Mouse (Mus musculus) heart, embryonic 11.5 days (tissue): ENCODE data around the gene Dnah2. TPM values are rescaled to one million over a fixed set of nuclear protein-coding genes. Genes with fewer than 3 reads are reported as not detected.

Source experiments
- ATAC-seq: fragments of 200-750 bp; cut with Nextera tagmentation; replicated peaks from 2 replicates; pipeline ENCODE4 v1.8.0; 2017; ENCODE audit warnings: moderate library complexity; ENCODE audit not compliant: insufficient number of reproducible peaks, low FRiP score, low TSS enrichment
- H3K27ac ChIP-seq: fragments of 300-500 bp; sonication (generic); 2 replicates; pipeline ENCODE4 v1.5.1; 2014; ENCODE audit warnings: mild to moderate bottlenecking, low read depth, low read length
- H3K27me3 ChIP-seq: fragments of 300-500 bp; sonication (generic); 2 replicates; pipeline ENCODE4 v1.6.1; 2014; ENCODE audit warnings: mild to moderate bottlenecking, low read length, mixed read lengths; ENCODE audit not compliant: control insufficient read depth, insufficient read depth
- H3K36me3 ChIP-seq: fragments of 300-500 bp; sonication (generic); 2 replicates; pipeline ENCODE4 v1.6.1; 2014; ENCODE audit warnings: mild to moderate bottlenecking, low read length, moderate library complexity, mixed read lengths; ENCODE audit not compliant: control insufficient read depth, insufficient read depth
- H3K4me1 ChIP-seq: fragments of 300-500 bp; sonication (generic); 2 replicates; pipeline ENCODE4 v1.6.1; 2014; ENCODE audit warnings: low read length; ENCODE audit not compliant: control insufficient read depth, insufficient read depth
- H3K4me2 ChIP-seq: fragments of 300-500 bp; sonication (generic); 2 replicates; pipeline ENCODE4 v1.6.1; 2014; ENCODE audit warnings: mild to moderate bottlenecking, moderate library complexity
- H3K4me3 ChIP-seq: fragments of 300-500 bp; sonication (generic); 2 replicates; pipeline ENCODE4 v1.5.1; 2014; ENCODE audit warnings: low read depth, low read length
- H3K9ac ChIP-seq: fragments of 300-500 bp; sonication (generic); 2 replicates; pipeline ENCODE4 v1.6.1; 2014; ENCODE audit warnings: mild to moderate bottlenecking, low read depth, low read length, moderate library complexity
- H3K9me3 ChIP-seq: fragments of 300-500 bp; sonication (generic); replicated peaks from 2 replicates; pipeline ENCODE4 v1.6.1; 2016; ENCODE audit warnings: low read length; ENCODE audit not compliant: control insufficient read depth
- WGBS: fragments of 180-500 bp; shearing (Covaris S2); extraction: QIAGEN DNeasy Blood & Tissue Kit; methylation state at CpG from one replicate; pipeline ENCODE4 v1.1.7; 2014; ENCODE audit not compliant: insufficient replicate concordance; 5-methylcytosine and 5-hydroxymethylcytosine counted together
- polyA plus RNA-seq: library from polyadenylated mRNA; unstranded; fragments of >200 nt; fragmentation: Nextera tagmentation; extraction: Ambion mirVana; gene quantifications from 2 replicates; pipeline ENCODE4 v1.2.1, GENCODE M21; 2014

Dnah2 gene
- polyA plus RNA-seq, 1 experiment from 2014 or later = 0.20 TPM

DNA sequence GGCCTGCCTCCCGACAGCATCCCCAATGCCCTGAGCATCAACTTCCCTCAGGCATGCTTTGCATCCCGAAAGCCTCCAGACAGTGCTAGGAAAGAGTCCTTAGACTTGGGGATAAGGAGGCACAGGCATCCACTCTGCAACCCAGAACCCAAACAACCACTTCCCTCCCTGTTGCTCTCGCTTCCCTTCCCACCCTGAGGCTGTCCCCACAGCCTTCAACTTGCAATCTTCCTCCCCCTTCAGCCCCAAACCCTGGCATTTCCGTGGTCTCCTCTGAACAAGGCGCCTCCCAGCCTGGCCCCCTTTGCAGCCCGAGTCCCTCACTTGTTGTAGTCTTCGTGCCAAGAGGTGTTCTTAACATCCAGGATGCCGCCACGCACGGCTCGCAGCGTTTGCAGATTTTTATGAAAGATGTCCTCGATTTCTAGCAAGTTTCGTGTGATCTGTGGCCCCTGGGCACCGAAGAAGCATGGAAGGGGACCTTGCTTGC, 32.7 kb downstream of the Dnah2 start:
- no peak overlapping the region for H3K27ac ChIP-seq
- no peaks in the 10 kb centered on the region for H3K36me3 ChIP-seq
- H3K27me3 ChIP-seq = peaks cover 11% of the 10 kb centered on the region
- no peak overlapping the region for H3K4me3 ChIP-seq
- no peaks in the 10 kb centered on the region for H3K9me3 ChIP-seq
- 57% methylated on average over 15 of the region's 15 CpGs for WGBS
- H3K4me1 ChIP-seq = peaks cover 15% of the 10 kb centered on the region
- no peak for ATAC-seq
- H3K4me2 ChIP-seq = no peak overlapping the region; the same call in 1 of the 2 replicates
- H3K9ac ChIP-seq = no peak overlapping the region

DNA sequence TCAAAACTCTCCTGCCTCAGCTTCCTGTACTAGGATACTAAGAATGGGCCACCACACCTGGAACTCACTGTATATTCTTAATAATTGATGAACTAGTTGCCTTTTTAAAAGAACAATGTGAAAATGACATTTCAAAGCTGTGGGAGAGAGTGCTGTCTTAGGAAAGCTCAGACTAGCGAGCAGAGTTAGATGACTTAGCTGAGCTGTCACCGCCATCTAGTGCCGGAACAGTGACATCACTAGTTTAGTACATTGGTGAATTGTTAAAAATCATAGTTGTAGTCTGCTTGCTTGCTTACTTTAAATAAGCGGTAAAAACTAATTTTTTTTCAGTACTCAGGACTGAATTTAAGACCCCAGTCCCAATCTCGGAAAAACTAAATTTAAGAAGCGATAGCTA, 35.1 kb downstream of the Dnah2 start:
- Histone ChIP-seq H3K4me2 (no peak overlapping the region), H3K4me3 (no peak overlapping the region), H3K9ac (no peak overlapping the region), H3K9me3 (no peaks in the 10 kb centered on the region), H3K27ac (no peak overlapping the region), H3K36me3 (no peaks in the 10 kb centered on the region), H3K4me1 (peaks cover 10% of the 10 kb centered on the region), H3K27me3 (peaks cover 11% of the 10 kb centered on the region)
- ATAC-seq = no peak
- WGBS = 6% methylated on average over 6 of the region's 6 CpGs

DNA sequence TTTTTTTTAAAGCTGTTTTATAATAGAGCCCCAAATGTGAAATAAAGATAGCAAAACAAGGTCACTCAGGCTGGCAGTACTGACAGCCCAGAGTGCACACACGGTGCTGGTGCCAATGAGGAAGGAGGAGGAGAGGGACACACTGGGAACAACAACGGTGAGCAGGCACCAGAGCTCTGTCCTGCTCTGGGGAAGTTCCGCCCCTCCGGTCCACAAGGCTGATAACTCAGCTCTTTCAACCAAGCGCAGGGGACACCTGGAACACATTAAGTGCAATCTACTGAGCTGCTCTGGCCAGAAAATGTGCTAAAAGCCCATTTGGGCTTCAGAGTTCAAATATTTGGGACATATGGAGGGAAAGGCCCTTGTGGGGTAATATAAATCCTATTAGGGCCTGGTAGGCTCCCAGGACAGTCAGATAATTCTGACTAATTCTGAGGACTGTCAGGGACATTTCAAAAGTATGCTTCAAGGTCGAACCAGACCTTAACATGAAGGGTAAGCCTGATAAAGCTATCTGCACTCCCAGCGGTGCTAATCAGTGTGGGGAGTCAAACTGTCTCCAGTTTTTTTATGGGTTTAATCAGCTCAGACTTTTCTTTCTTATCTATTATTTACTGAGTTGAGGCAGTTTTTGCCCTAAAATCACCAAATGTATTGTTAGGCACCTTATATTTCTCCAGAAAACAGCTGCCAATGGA, 38.0 kb downstream of the Dnah2 start:
- H3K4me1 ChIP-seq = peaks cover 10% of the 10 kb centered on the region
- H3K4me2 ChIP-seq = no peak overlapping the region
- no peak overlapping the region for H3K9ac ChIP-seq
- H3K4me3 ChIP-seq = no peak overlapping the region
- H3K27ac ChIP-seq = peak overlapping the region; percentile 50
- WGBS = 5% methylated on average over 7 of the region's 7 CpGs
- no peak for ATAC-seq
- peaks cover 7% of the 10 kb centered on the region for H3K27me3 ChIP-seq
- H3K9me3 ChIP-seq = no peaks in the 10 kb centered on the region
- no peaks in the 10 kb centered on the region for H3K36me3 ChIP-seq

DNA sequence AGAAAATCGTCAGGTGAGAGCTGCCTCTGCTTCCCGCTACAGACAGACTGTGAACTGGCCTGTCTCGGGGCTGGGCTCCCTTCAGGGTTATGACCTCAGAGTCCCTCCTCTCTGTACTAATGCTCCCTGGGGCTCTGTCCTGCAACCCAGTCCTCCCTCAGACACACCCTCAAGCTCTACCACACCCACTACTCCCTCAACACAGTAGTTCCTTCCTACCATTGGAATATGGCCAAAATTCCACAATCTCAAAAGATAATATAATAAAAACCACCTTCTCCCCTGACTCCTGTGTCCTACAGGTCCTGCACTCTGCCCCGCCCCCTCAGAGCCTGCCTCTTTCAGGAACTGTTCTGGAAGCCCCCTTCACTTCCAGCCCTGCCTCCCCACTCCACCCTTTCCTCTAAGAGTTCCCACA, 45.0 kb downstream of the Dnah2 start:
- Histone ChIP-seq H3K4me3 (no peak overlapping the region), H3K27ac (no peak overlapping the region), H3K9me3 (no peaks in the 10 kb centered on the region), H3K27me3 (no peaks in the 10 kb centered on the region), H3K36me3 (no peaks in the 10 kb centered on the region), H3K9ac (no peak overlapping the region), H3K4me2 (no peak overlapping the region), H3K4me1 (peaks cover 14% of the 10 kb centered on the region)
- WGBS = 27% methylated on average over 4 of the region's 4 CpGs
- 0 out of 2 replicates have a peak, but pooled peaks have one; percentile 49 for ATAC-seq

DNA sequence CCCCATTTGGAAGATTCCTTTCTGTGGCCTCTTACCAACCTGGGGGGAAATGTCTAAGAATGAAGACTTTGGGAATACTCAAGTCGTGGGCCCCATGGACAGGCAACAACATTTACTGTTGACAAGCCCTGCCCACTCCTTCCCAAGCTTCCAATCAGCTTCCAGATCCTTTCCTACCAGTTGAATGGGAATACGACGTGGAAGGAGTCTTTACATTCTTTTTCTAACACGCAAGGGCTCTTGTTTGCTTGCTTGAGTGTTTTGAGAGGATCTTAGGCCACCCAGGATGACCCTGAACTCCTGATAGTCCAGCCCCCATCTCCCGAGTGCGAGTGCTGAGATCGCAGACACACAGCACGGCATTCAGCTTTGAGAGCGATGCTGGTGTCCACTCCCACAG, 47.4 kb downstream of the Dnah2 start:
- peaks cover 14% of the 10 kb centered on the region for H3K4me1 ChIP-seq
- 42% methylated on average over 9 of the region's 9 CpGs for WGBS
- H3K27me3 ChIP-seq = no peaks in the 10 kb centered on the region
- H3K36me3 ChIP-seq = no peaks in the 10 kb centered on the region
- ATAC-seq = no peak
- peak overlapping the region; percentile 12; the same call in 1 of the 2 replicates for H3K9ac ChIP-seq
- no peaks in the 10 kb centered on the region for H3K9me3 ChIP-seq
- peak overlapping the region; percentile 40 for H3K4me2 ChIP-seq
- H3K4me3 ChIP-seq = no peak overlapping the region
- H3K27ac ChIP-seq = no peak overlapping the region

DNA sequence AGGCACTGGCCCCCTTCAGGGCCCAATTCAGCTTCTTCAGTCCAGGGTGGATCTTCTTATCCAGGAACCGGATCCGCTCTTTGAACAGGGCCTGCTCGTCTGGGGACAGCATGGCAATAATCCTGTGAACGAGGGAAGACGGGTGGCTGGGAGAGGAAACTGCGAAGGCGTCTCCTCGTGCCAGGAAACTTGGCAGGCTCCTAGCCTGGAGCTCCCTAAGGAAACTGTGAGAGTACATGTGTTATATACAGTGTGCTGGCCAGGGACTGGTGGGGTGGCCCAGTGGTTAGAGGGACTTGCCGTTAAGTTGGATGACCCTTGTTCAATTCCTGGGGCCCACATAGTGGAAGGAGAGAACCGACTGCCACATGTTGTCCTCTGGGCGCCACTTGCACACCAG, 49.8 kb downstream of the Dnah2 start:
- 87% methylated on average over 11 of the region's 11 CpGs for WGBS
- H3K9ac ChIP-seq = no peak overlapping the region

DNA sequence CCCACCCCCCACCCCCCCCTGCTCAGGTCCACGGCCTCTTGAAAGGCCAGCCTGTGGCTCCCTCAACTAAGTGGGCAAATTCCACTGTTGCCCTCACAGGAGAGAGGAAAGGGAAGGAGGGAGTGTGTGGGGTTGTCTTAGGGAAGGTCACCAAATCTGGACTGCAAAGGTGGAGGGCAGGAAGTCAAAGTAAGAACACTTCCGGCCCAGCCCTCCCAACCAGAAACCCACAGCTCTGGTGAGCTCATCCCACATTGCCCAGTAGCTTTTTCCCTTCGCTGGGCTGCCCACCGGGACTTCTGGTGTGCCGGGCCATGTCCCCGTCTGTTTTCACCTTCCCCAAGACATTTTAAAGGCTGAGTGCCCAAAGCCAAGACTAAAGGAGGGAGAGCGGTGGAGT, 57.2 kb downstream of the Dnah2 start:
- H3K27ac ChIP-seq = no peak overlapping the region
- 73% methylated on average over 7 of the region's 7 CpGs for WGBS
- H3K4me2 ChIP-seq = no peak overlapping the region

More for the DNA sequence above, 49.8 kb downstream of the Dnah2 start:
- ATAC-seq = no peak
- Histone ChIP-seq H3K27me3 (no peaks in the 10 kb centered on the region), H3K4me2 (no peak overlapping the region), H3K36me3 (no peaks in the 10 kb centered on the region), H3K4me1 (peaks cover 14% of the 10 kb centered on the region), H3K4me3 (no peak overlapping the region), H3K27ac (no peak overlapping the region), H3K9me3 (no peaks in the 10 kb centered on the region)

DNA sequence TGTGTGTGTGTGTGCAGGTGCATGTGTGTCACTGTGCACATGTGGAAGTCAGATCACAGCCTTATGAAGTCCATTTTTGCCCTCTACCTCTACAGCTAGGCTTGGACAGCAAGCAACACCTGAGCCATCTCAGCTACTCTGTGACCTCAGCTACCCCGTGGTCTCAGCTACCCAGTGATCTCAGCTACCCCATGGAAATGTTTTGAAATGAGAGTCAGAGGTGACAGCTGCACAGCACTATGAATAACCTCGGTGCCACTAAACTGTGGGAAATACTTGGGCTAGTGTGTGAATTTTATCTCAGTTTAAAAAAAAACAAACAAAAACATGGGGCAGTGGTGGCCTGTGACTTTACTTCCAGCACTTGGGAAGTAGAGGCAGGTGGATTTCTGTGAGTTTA, 58.0 kb downstream of the Dnah2 start:
- 53% methylated on average over 2 of the region's 2 CpGs for WGBS
- no peak overlapping the region for H3K27ac ChIP-seq
- no peak overlapping the region for H3K4me2 ChIP-seq
- no peaks in the 10 kb centered on the region for H3K4me1 ChIP-seq
- no peak overlapping the region for H3K9ac ChIP-seq
- no peak overlapping the region for H3K4me3 ChIP-seq
- no peak for ATAC-seq
- H3K36me3 ChIP-seq = no peaks in the 10 kb centered on the region
- no peaks in the 10 kb centered on the region for H3K9me3 ChIP-seq
- no peaks in the 10 kb centered on the region for H3K27me3 ChIP-seq

More for the DNA sequence above, 57.2 kb downstream of the Dnah2 start:
- Histone ChIP-seq H3K9me3 (no peaks in the 10 kb centered on the region), H3K4me3 (no peak overlapping the region), H3K9ac (no peak overlapping the region), H3K36me3 (no peaks in the 10 kb centered on the region), H3K27me3 (no peaks in the 10 kb centered on the region), H3K4me1 (no peaks in the 10 kb centered on the region)
- ATAC-seq = no peak

DNA sequence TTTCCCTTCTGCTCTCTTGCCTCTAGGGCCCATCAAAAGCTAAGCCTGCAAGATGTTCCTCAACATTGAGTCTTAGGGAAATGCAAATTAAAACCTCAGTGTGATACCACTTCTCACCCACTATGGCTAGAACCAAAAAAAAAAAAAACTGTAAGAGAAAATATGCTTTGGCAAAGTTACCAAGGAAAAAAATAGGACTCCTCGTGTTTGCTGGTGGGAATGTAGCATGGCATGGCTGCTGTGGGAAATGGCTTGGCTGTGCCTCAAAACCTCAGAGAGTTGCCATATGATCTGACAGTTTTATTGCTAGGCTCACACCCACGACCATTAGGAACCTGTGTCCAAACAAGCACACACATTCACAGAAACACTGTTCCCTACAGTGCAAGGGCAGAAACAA, 61.4 kb downstream of the Dnah2 start:
- Histone ChIP-seq H3K4me3 (no peak overlapping the region), H3K4me1 (no peaks in the 10 kb centered on the region), H3K27me3 (no peaks in the 10 kb centered on the region), H3K4me2 (no peak overlapping the region), H3K36me3 (no peaks in the 10 kb centered on the region), H3K9ac (no peak overlapping the region), H3K27ac (no peak overlapping the region), H3K9me3 (no peaks in the 10 kb centered on the region)
- 76% methylated on average over 2 of the region's 2 CpGs for WGBS
- ATAC-seq = no peak
